Mouse (Mus musculus) olfactory bulb, adult 2 months (tissue): Measurements from ENCODE around the gene Ptprn2.

ENCODE experiments used
- CTCF ChIP-seq: fragments of 200-500 bp; IDR thresholded peaks from 2 replicates; pipeline ENCODE4 v1.5.1; 2012; ENCODE audit warnings: low read depth, mild to moderate bottlenecking, low read length, moderate library complexity; ENCODE audit not compliant: insufficient read depth
- POLR2A ChIP-seq: fragments of 200-500 bp; IDR thresholded peaks from 2 replicates; pipeline ENCODE4 v1.6.1; 2012; ENCODE audit warnings: mild to moderate bottlenecking, low read depth, low read length, moderate library complexity; ENCODE audit not compliant: insufficient read depth

- TF ChIP-seq CTCF: no peak
- no peak for TF ChIP-seq POLR2A
These were observed 10.8 kb upstream of the Ptprn2 start for GRCm38 (mm10) chr12:116474676-116475075.
